Comparison of ENCODE assay signal across 8 mouse cellular contexts in genomic region chr16:5049182-5049773, GRCm38 (mm10). TPM values are rescaled to one million over a fixed set of nuclear protein-coding genes. Genes with fewer than 3 reads are reported as not detected.
DNase-seq lines count a peak whose midpoint lies in the region; ATAC-seq and TF ChIP-seq lines count a peak whose summit lies in the region.

No protein-coding gene starts in this region.

- H3K27ac ChIP-seq in heart, embryonic 16.5 days (ENCODE audit: low read length), result peak overlapping the region; percentile 92
- H3K27ac ChIP-seq in forebrain, embryonic 16.5 days (ENCODE audit: low read length), result peak overlapping the region; percentile 89
- H3K27ac ChIP-seq in liver, postnatal 0 days (ENCODE audit: low read depth), result peak overlapping the region; percentile 92
- H3K27ac ChIP-seq in stomach, embryonic 15.5 days, result peak overlapping the region; percentile 89

- intact Hi-C loops in heart, postnatal 14 days (cut with DNase I), result no loop called here

- TF ChIP-seq CTCF in liver, postnatal 0 days (IDR thresholded peaks at IDR 0.05; ENCODE audit: low read depth), result no peak

- TF ChIP-seq EP300 in liver, postnatal 0 days (IDR thresholded peaks at IDR 0.05; ENCODE audit: low read depth), result no peak

- H3K9ac ChIP-seq in heart, embryonic 16.5 days (ENCODE audit: low read length), result peak overlapping the region; percentile 96
- peak overlapping the region; percentile 92 for H3K9ac ChIP-seq in forebrain, embryonic 16.5 days (replicated peaks; ENCODE audit: low read depth, low read length)
- peak overlapping the region; percentile 98 for H3K9ac ChIP-seq in liver, postnatal 0 days (replicated peaks)
- H3K9ac ChIP-seq in stomach, embryonic 15.5 days, result peak overlapping the region; percentile 94

- peaks cover 26% of the 10 kb centered on the region for H3K36me3 ChIP-seq in heart, embryonic 16.5 days (ENCODE audit: control insufficient read depth, insufficient read depth)
- peaks cover 19% of the 10 kb centered on the region for H3K36me3 ChIP-seq in forebrain, embryonic 16.5 days (ENCODE audit: control insufficient read depth, insufficient read depth)
- H3K36me3 ChIP-seq in liver, postnatal 0 days (replicated peaks; ENCODE audit: insufficient read depth, low read length), result peaks cover 39% of the 10 kb centered on the region
- H3K36me3 ChIP-seq in stomach, embryonic 15.5 days, result peaks cover 23% of the 10 kb centered on the region

- H3K27me3 ChIP-seq in heart, embryonic 16.5 days (ENCODE audit: control insufficient read depth, insufficient read depth, low read length), result no peaks in the 10 kb centered on the region
- no peaks in the 10 kb centered on the region for H3K27me3 ChIP-seq in forebrain, embryonic 16.5 days (replicated peaks; ENCODE audit: control insufficient read depth, insufficient read depth, low read length)
- H3K27me3 ChIP-seq in liver, postnatal 0 days (ENCODE audit: insufficient read depth, low read length), result no peaks in the 10 kb centered on the region
- no peaks in the 10 kb centered on the region for H3K27me3 ChIP-seq in stomach, embryonic 15.5 days (replicated peaks)

- peak; percentile 23 for ATAC-seq in heart, embryonic 16.5 days (replicated peaks; ENCODE audit: extremely low read depth, insufficient read depth, low FRiP score)
- ATAC-seq in forebrain, embryonic 16.5 days, result peak; percentile 30
- ATAC-seq in liver, postnatal 0 days, result peak; percentile 52
- ATAC-seq in stomach, embryonic 15.5 days (ENCODE audit: insufficient read depth, low FRiP score, low read depth), result peak; percentile 39

- WGBS in heart, embryonic 16.5 days, result under 1% methylated on average over 38 of the region's 38 CpGs
- WGBS in forebrain, embryonic 16.5 days, result 0% methylated on average over 38 of the region's 38 CpGs
- WGBS in liver, postnatal 0 days (ENCODE audit: insufficient replicate concordance), result 1% methylated on average over 38 of the region's 38 CpGs
- WGBS in stomach, embryonic 15.5 days, result 0% methylated on average over 38 of the region's 38 CpGs

- H3K4me3 ChIP-seq in heart, embryonic 16.5 days (ENCODE audit: low read length), result peak overlapping the region; percentile 98
- H3K4me3 ChIP-seq in forebrain, embryonic 16.5 days (replicated peaks; ENCODE audit: low read length), result peak overlapping the region; percentile 98
- peak overlapping the region; percentile 93 for H3K4me3 ChIP-seq in liver, postnatal 0 days (ENCODE audit: low read depth, low read length)
- peak overlapping the region; percentile 97 for H3K4me3 ChIP-seq in stomach, embryonic 15.5 days (replicated peaks)

- H3K9me3 ChIP-seq in heart, embryonic 16.5 days (replicated peaks; ENCODE audit: control insufficient read depth, low read length), result no peaks in the 10 kb centered on the region
- H3K9me3 ChIP-seq in forebrain, embryonic 16.5 days (ENCODE audit: control insufficient read depth, low read length), result no peaks in the 10 kb centered on the region
- H3K9me3 ChIP-seq in liver, postnatal 0 days (ENCODE audit: low read length), result no peaks in the 10 kb centered on the region
- no peaks in the 10 kb centered on the region for H3K9me3 ChIP-seq in stomach, embryonic 15.5 days

- peaks cover 22% of the 10 kb centered on the region for H3K4me1 ChIP-seq in heart, embryonic 16.5 days (ENCODE audit: control insufficient read depth, insufficient read depth, low read length)
- peaks cover 26% of the 10 kb centered on the region for H3K4me1 ChIP-seq in forebrain, embryonic 16.5 days (replicated peaks; ENCODE audit: control insufficient read depth, insufficient read depth, low read length)
- H3K4me1 ChIP-seq in liver, postnatal 0 days (ENCODE audit: insufficient read depth), result peaks cover 22% of the 10 kb centered on the region
- H3K4me1 ChIP-seq in stomach, embryonic 15.5 days, result peaks cover 16% of the 10 kb centered on the region; the same call in 1 of the 2 replicates

- no peak for DNase-seq in heart, postnatal 14 days
- DNase-seq in MN1 (ENCODE audit: low spot score), result peak; percentile 62
- no peak for DNase-seq in liver, postnatal 0 days
- DNase-seq in adrenal gland, postnatal 25 days, result no peak
- no peak for DNase-seq in kidney, postnatal 10 days

- peak overlapping the region; percentile 96 for H3K4me2 ChIP-seq in heart, embryonic 16.5 days (ENCODE audit: low read depth, low read length)
- peak overlapping the region; percentile 72 for H3K4me2 ChIP-seq in forebrain, embryonic 16.5 days (ENCODE audit: low read length)
- H3K4me2 ChIP-seq in liver, postnatal 0 days (ENCODE audit: low read depth, low read length), result peak overlapping the region; percentile 85
- peak overlapping the region; percentile 85 for H3K4me2 ChIP-seq in stomach, embryonic 15.5 days

RNA-seq across cellular contexts. Expression of gene Glyr1, which starts 0.4 kb away (rescaled TPM):
- 90.5 and 95.8 TPM in 2 replicates for polyA plus RNA-seq in heart, embryonic 16.5 days (2015; fragmentation: Nextera tagmentation; extraction: Ambion mirVana)
- total RNA-seq in heart, postnatal 14 days (2021), result 10 to 100 TPM; 50.9 to 51.0 TPM
- 200 and 213 TPM in 2 replicates for polyA plus RNA-seq in forebrain, embryonic 16.5 days (2015; fragmentation: Nextera tagmentation; extraction: Ambion mirVana)
- polyA plus RNA-seq in liver, postnatal 0 days (2015; fragmentation: Nextera tagmentation; extraction: Ambion mirVana), result 31.4 and 35.7 TPM in 2 replicates
- polyA plus RNA-seq in stomach, embryonic 15.5 days (2015; fragmentation: Nextera tagmentation; extraction: Ambion mirVana), result 118 and 138 TPM in 2 replicates
- total RNA-seq in adrenal gland, postnatal 25 days (2021), result 106 and 107 TPM in 2 replicates

RNA-seq across cellular contexts. Expression of gene Ubn1, which starts 0.6 kb away (rescaled TPM):
- 13.4 and 14.0 TPM in 2 replicates for polyA plus RNA-seq in heart, embryonic 16.5 days (2015; fragmentation: Nextera tagmentation; extraction: Ambion mirVana)
- 10 to 100 TPM; 32.9 to 34.6 TPM for total RNA-seq in heart, postnatal 14 days (2021)
- 15.0 and 15.5 TPM in 2 replicates for polyA plus RNA-seq in forebrain, embryonic 16.5 days (2015; fragmentation: Nextera tagmentation; extraction: Ambion mirVana)
- 6.4 and 6.5 TPM in 2 replicates for polyA plus RNA-seq in liver, postnatal 0 days (2015; fragmentation: Nextera tagmentation; extraction: Ambion mirVana)
- 16.8 and 17.9 TPM in 2 replicates for polyA plus RNA-seq in stomach, embryonic 15.5 days (2015; fragmentation: Nextera tagmentation; extraction: Ambion mirVana)
- 43.6 and 46.7 TPM in 2 replicates for total RNA-seq in adrenal gland, postnatal 25 days (2021)

RNA-seq across cellular contexts. Expression of gene Rogdi, which starts 35.9 kb away (rescaled TPM):
- polyA plus RNA-seq in heart, embryonic 16.5 days (2015; fragmentation: Nextera tagmentation; extraction: Ambion mirVana), result 55.1 and 58.9 TPM in 2 replicates
- 10 to 100 TPM; 22.8 to 24.8 TPM for total RNA-seq in heart, postnatal 14 days (2021)
- polyA plus RNA-seq in forebrain, embryonic 16.5 days (2015; fragmentation: Nextera tagmentation; extraction: Ambion mirVana), result 83.1 and 114 TPM in 2 replicates
- polyA plus RNA-seq in liver, postnatal 0 days (2015; fragmentation: Nextera tagmentation; extraction: Ambion mirVana), result 105 and 114 TPM in 2 replicates
- 54.9 and 57.0 TPM in 2 replicates for polyA plus RNA-seq in stomach, embryonic 15.5 days (2015; fragmentation: Nextera tagmentation; extraction: Ambion mirVana)
- total RNA-seq in adrenal gland, postnatal 25 days (2021), result 19.9 and 23.8 TPM in 2 replicates

RNA-seq across cellular contexts. Expression of gene Smim22, which starts 42.2 kb away (rescaled TPM):
- polyA plus RNA-seq in heart, embryonic 16.5 days (2015; fragmentation: Nextera tagmentation; extraction: Ambion mirVana), result 3.5 and 5.4 TPM in 2 replicates
- not detected for total RNA-seq in heart, postnatal 14 days (2021)
- 1.3 TPM in 1 of 2 replicates, not detected in the other for polyA plus RNA-seq in forebrain, embryonic 16.5 days (2015; fragmentation: Nextera tagmentation; extraction: Ambion mirVana)
- polyA plus RNA-seq in liver, postnatal 0 days (2015; fragmentation: Nextera tagmentation; extraction: Ambion mirVana), result 23.6 and 23.7 TPM in 2 replicates
- 59.7 and 65.9 TPM in 2 replicates for polyA plus RNA-seq in stomach, embryonic 15.5 days (2015; fragmentation: Nextera tagmentation; extraction: Ambion mirVana)
- not detected in 2 replicates for total RNA-seq in adrenal gland, postnatal 25 days (2021)

RNA-seq across cellular contexts. Expression of gene Sept12, which starts 51.6 kb away (rescaled TPM):
- not detected in 2 replicates for polyA plus RNA-seq in heart, embryonic 16.5 days (2015; fragmentation: Nextera tagmentation; extraction: Ambion mirVana)
- not detected for total RNA-seq in heart, postnatal 14 days (2021)
- not detected in 2 replicates for polyA plus RNA-seq in forebrain, embryonic 16.5 days (2015; fragmentation: Nextera tagmentation; extraction: Ambion mirVana)
- not detected in 2 replicates for polyA plus RNA-seq in liver, postnatal 0 days (2015; fragmentation: Nextera tagmentation; extraction: Ambion mirVana)
- not detected in 2 replicates for polyA plus RNA-seq in stomach, embryonic 15.5 days (2015; fragmentation: Nextera tagmentation; extraction: Ambion mirVana)
- total RNA-seq in adrenal gland, postnatal 25 days (2021), result not detected in 2 replicates
